8 mouse cellular contexts compared by ENCODE assay signal in genomic region chr7:73372352-73372970, GRCm38 (mm10). TPM values are rescaled to one million over a fixed set of nuclear protein-coding genes. Genes with fewer than 3 reads are reported as not detected.
DNase-seq lines count a peak whose midpoint lies in the region; ATAC-seq and TF ChIP-seq lines count a peak whose summit lies in the region.

No protein-coding gene starts in this region.

- DNase-seq in adrenal gland, adult (ENCODE audit: inconsistent age in 2 of 2, low spot score in 1 of 2) = peak; percentile 26 to 83
- no peak for DNase-seq in adrenal gland, postnatal 4 days (ENCODE audit: low spot score in 2 of 2)
- DNase-seq in kidney, postnatal 14 days = peak; percentile 56
- peak; percentile 74 for DNase-seq in liver, postnatal 0 days
- peak; percentile 8 for DNase-seq in yolk sac, embryonic 10.5 days (ENCODE audit: low spot score)

- H3K4me3 ChIP-seq in forebrain, embryonic 13.5 days = peak overlapping the region; percentile 31
- peak overlapping the region; percentile 43 for H3K4me3 ChIP-seq in heart, embryonic 15.5 days
- H3K4me3 ChIP-seq in liver, postnatal 0 days (ENCODE audit: low read depth, low read length) = peak overlapping the region; percentile 22; the same call in 1 of the 2 replicates
- H3K4me3 ChIP-seq in neural tube, embryonic 15.5 days (replicated peaks) = peak overlapping the region; percentile 38

- no peaks in the 10 kb centered on the region for H3K9me3 ChIP-seq in forebrain, embryonic 13.5 days (replicated peaks)
- H3K9me3 ChIP-seq in heart, embryonic 15.5 days (replicated peaks) = no peaks in the 10 kb centered on the region
- H3K9me3 ChIP-seq in liver, postnatal 0 days (ENCODE audit: low read length) = no peaks in the 10 kb centered on the region
- no peaks in the 10 kb centered on the region for H3K9me3 ChIP-seq in neural tube, embryonic 15.5 days (replicated peaks)

- ATAC-seq in forebrain, embryonic 13.5 days = no peak
- no peak for ATAC-seq in heart, embryonic 15.5 days (replicated peaks; ENCODE audit: insufficient number of reproducible peaks, insufficient read depth, low FRiP score, low read depth)
- peak; percentile 81 for ATAC-seq in liver, postnatal 0 days
- ATAC-seq in neural tube, embryonic 15.5 days (ENCODE audit: low FRiP score) = no peak

- peak overlapping the region; percentile 63 for H3K4me2 ChIP-seq in forebrain, embryonic 13.5 days
- peak overlapping the region; percentile 66 for H3K4me2 ChIP-seq in heart, embryonic 15.5 days
- H3K4me2 ChIP-seq in liver, postnatal 0 days (ENCODE audit: low read depth, low read length) = peak overlapping the region; percentile 47
- H3K4me2 ChIP-seq in neural tube, embryonic 15.5 days = peak overlapping the region; percentile 73

- H3K9ac ChIP-seq in forebrain, embryonic 13.5 days = peak overlapping the region; percentile 49
- H3K9ac ChIP-seq in heart, embryonic 15.5 days = 0 out of 2 replicates have a peak overlapping the region, but pooled peaks have one; percentile 9
- no peak overlapping the region for H3K9ac ChIP-seq in liver, postnatal 0 days (replicated peaks)
- peak overlapping the region; percentile 46 for H3K9ac ChIP-seq in neural tube, embryonic 15.5 days (replicated peaks)

- TF ChIP-seq CTCF in liver, postnatal 0 days (IDR thresholded peaks at IDR 0.05; ENCODE audit: low read depth) = peak; percentile 13; the same call in 1 of the 2 replicates

- H3K27ac ChIP-seq in forebrain, embryonic 13.5 days = no peak overlapping the region
- no peak overlapping the region for H3K27ac ChIP-seq in heart, embryonic 15.5 days
- no peak overlapping the region for H3K27ac ChIP-seq in liver, postnatal 0 days (ENCODE audit: low read depth)
- peak overlapping the region; percentile 49; the same call in 1 of the 2 replicates for H3K27ac ChIP-seq in neural tube, embryonic 15.5 days (replicated peaks)

- H3K36me3 ChIP-seq in forebrain, embryonic 13.5 days (ENCODE audit: poor library complexity, severe bottlenecking) = no peaks in the 10 kb centered on the region
- no peaks in the 10 kb centered on the region for H3K36me3 ChIP-seq in heart, embryonic 15.5 days
- no peaks in the 10 kb centered on the region for H3K36me3 ChIP-seq in liver, postnatal 0 days (replicated peaks; ENCODE audit: insufficient read depth, low read length)
- H3K36me3 ChIP-seq in neural tube, embryonic 15.5 days = no peaks in the 10 kb centered on the region

- no peak for TF ChIP-seq EP300 in liver, postnatal 0 days (IDR thresholded peaks at IDR 0.05; ENCODE audit: low read depth)

- peaks cover 32% of the 10 kb centered on the region for H3K4me1 ChIP-seq in forebrain, embryonic 13.5 days
- peaks cover 31% of the 10 kb centered on the region for H3K4me1 ChIP-seq in heart, embryonic 15.5 days (replicated peaks)
- peaks cover 14% of the 10 kb centered on the region for H3K4me1 ChIP-seq in liver, postnatal 0 days (ENCODE audit: insufficient read depth)
- H3K4me1 ChIP-seq in neural tube, embryonic 15.5 days = peaks cover 40% of the 10 kb centered on the region

- H3K27me3 ChIP-seq in forebrain, embryonic 13.5 days = peaks cover 13% of the 10 kb centered on the region; the same call in 1 of the 2 replicates
- H3K27me3 ChIP-seq in heart, embryonic 15.5 days = peaks cover 73% of the 10 kb centered on the region
- H3K27me3 ChIP-seq in liver, postnatal 0 days (ENCODE audit: insufficient read depth, low read length) = peaks cover 69% of the 10 kb centered on the region
- H3K27me3 ChIP-seq in neural tube, embryonic 15.5 days (replicated peaks) = no peaks in the 10 kb centered on the region; the same call in none of the 2 replicates

- WGBS in forebrain, embryonic 13.5 days = 3% methylated on average over 29 of the region's 29 CpGs
- WGBS in heart, embryonic 15.5 days = 2% methylated on average over 29 of the region's 29 CpGs
- WGBS in liver, postnatal 0 days (ENCODE audit: insufficient replicate concordance) = 2% methylated on average over 29 of the region's 29 CpGs
- 3% methylated on average over 29 of the region's 29 CpGs for WGBS in neural tube, embryonic 15.5 days

RNA-seq across cellular contexts. Expression of gene Rgma, which starts 2.8 kb away (rescaled TPM):
- 10 to 100 TPM; 15.6 to 17.0 TPM for total RNA-seq in adrenal gland, postnatal 4 days (2021)
- polyA plus RNA-seq in forebrain, embryonic 13.5 days (2015; fragmentation: Nextera tagmentation; extraction: Ambion mirVana) = 24.7 and 27.6 TPM in 2 replicates
- polyA plus RNA-seq in heart, embryonic 15.5 days (2015; fragmentation: Nextera tagmentation; extraction: Ambion mirVana) = 3.3 and 5.9 TPM in 2 replicates
- 0.12 TPM in 2 replicates for polyA plus RNA-seq in liver, postnatal 0 days (2015; fragmentation: Nextera tagmentation; extraction: Ambion mirVana)
- 32.3 and 32.7 TPM in 2 replicates for polyA plus RNA-seq in neural tube, embryonic 15.5 days (2015; fragmentation: Nextera tagmentation; extraction: Ambion mirVana)

Comparison
In these comparisons a context has a peak if more than half of its experiments do, and no peak if none do; other contexts are left out.
1. DNase-seq: peak in adrenal gland, adult (2 of 2), kidney, postnatal 14 days (single experiment), liver, postnatal 0 days (single experiment) and yolk sac, embryonic 10.5 days (single experiment); none in adrenal gland, postnatal 4 days (0 of 2).
2. Peak in every context shown above with its lines, with median percentiles within 50 percentile points of each other: H3K4me2 ChIP-seq and H3K4me3 ChIP-seq.